Mouse (Mus musculus): ENCODE measurements around the gene D930007J09Rik. TPM values are rescaled to one million over a fixed set of nuclear protein-coding genes. Genes with fewer than 3 reads are reported as not detected.

The D930007J09Rik gene
- total and polyA plus RNA-seq, 3 experiments = 14.6 TPM; not detected in 2

GRCm38 (mm10) chr13:32833237-32833636 lies 30.6 kb upstream of the D930007J09Rik start:
- no peaks in the 10 kb centered on the region for H3K27me3 ChIP-seq (replicated peaks)
- H3K9ac ChIP-seq (ENCODE audit: insufficient read depth, low read depth) = no peak overlapping the region
- peaks cover 10 to 84% of the 10 kb centered on the region in 2 experiments for H3K4me1 ChIP-seq (ENCODE audit: control insufficient read depth in 1 of 2, insufficient read depth in 2 of 2)
- TF ChIP-seq ZMIZ1 (IDR thresholded peaks at IDR 0.05; ENCODE audit: low read depth, low read length) (no peak), NRF1 (IDR thresholded peaks at IDR 0.05; ENCODE audit: low read depth, low read length) (no peak), MEF2A (IDR thresholded peaks at IDR 0.05; ENCODE audit: borderline replicate concordance, low read depth, low read length) (no peak), ZNF384 (IDR thresholded peaks at IDR 0.05; ENCODE audit: low read depth, low read length) (no peak), TBP (conservative IDR thresholded peaks at IDR 0.05; ENCODE audit: low read depth, low read length) (no peak), PAX5 (IDR thresholded peaks at IDR 0.05; ENCODE audit: low read length) (no peak), E2F4 (IDR thresholded peaks at IDR 0.05; ENCODE audit: insufficient replicate concordance, low read depth, low read length) (no peak), GABPA (IDR thresholded peaks at IDR 0.05; ENCODE audit: insufficient replicate concordance, low read depth, low read length) (no peak), MXI1 (IDR thresholded peaks at IDR 0.05; ENCODE audit: low read depth, low read length) (no peak), POLR2A (IDR thresholded peaks at IDR 0.05; ENCODE audit: low read depth, low read length) (no peak), USF2 (conservative IDR thresholded peaks at IDR 0.05; ENCODE audit: low read depth, low read length) (no peak), RAD21 (IDR thresholded peaks at IDR 0.05; ENCODE audit: low read depth, low read length) (no peak), EP300 (IDR thresholded peaks at IDR 0.05; ENCODE audit: low read length) (no peak), HCFC1 (IDR thresholded peaks at IDR 0.05; ENCODE audit: low read depth, low read length) (no peak), ELF1 (IDR thresholded peaks at IDR 0.05; ENCODE audit: low read depth, low read length) (no peak), JUND (conservative IDR thresholded peaks at IDR 0.05; ENCODE audit: low read depth, low read length) (no peak)
- H3K79me2 ChIP-seq (replicated peaks; ENCODE audit: control insufficient read depth, extremely low read depth, insufficient read depth, poor library complexity, severe bottlenecking) = no peaks in the 10 kb centered on the region
- in situ Hi-C loops (cut with MboI; ENCODE audit: low pct_ligation_motif_present, low pct_unique_long_range_greater_than_20kb, low sequenced_read_pairs) (no loop called here), dilution Hi-C loops (cut with MboI; ENCODE audit: extremely low pct_ligation_motif_present, extremely low pct_unique_long_range_greater_than_20kb, low sequenced_read_pairs) (no loop called here)
- no peak overlapping the region for H3K4me3 ChIP-seq (replicated peaks in 1 of 3; ENCODE audit: low read depth in 2 of 3, low read length in 2 of 3, poor library complexity in 1 of 3)
- no peaks in the 10 kb centered on the region for H3K36me3 ChIP-seq (replicated peaks in 1 of 2; ENCODE audit: control insufficient read depth in 1 of 2, insufficient read depth in 1 of 2, low read length in 1 of 2)
- H3K9me3 ChIP-seq (replicated peaks; ENCODE audit: low read length) = no peaks in the 10 kb centered on the region
- peak; percentile 38 for DNase-seq (ENCODE audit: extremely low read depth)
- no peak overlapping the region for H3K4me2 ChIP-seq (ENCODE audit: insufficient read depth, low read depth, poor library complexity, severe bottlenecking)
- H3K27ac ChIP-seq (ENCODE audit: insufficient read depth, low read depth) = no peak overlapping the region

- Histone ChIP-seq H3K4me3 (replicated peaks in 1 of 3; ENCODE audit: low read depth in 2 of 3, low read length in 2 of 3, poor library complexity in 1 of 3) (no peak overlapping the region), H3K79me2 (replicated peaks; ENCODE audit: control insufficient read depth, extremely low read depth, insufficient read depth, poor library complexity, severe bottlenecking) (no peaks in the 10 kb centered on the region), H3K9ac (ENCODE audit: insufficient read depth, low read depth) (no peak overlapping the region), H3K27me3 (replicated peaks) (no peaks in the 10 kb centered on the region), H3K27ac (ENCODE audit: insufficient read depth, low read depth) (no peak overlapping the region), H3K36me3 (replicated peaks in 1 of 2; ENCODE audit: control insufficient read depth in 1 of 2, insufficient read depth in 1 of 2, low read length in 1 of 2) (no peaks in the 10 kb centered on the region), H3K4me1 (ENCODE audit: control insufficient read depth in 1 of 2, insufficient read depth in 2 of 2) (peaks cover 10 to 84% of the 10 kb centered on the region in 2 experiments), H3K9me3 (replicated peaks; ENCODE audit: low read length) (no peaks in the 10 kb centered on the region), H3K4me2 (ENCODE audit: insufficient read depth, low read depth, poor library complexity, severe bottlenecking) (no peak overlapping the region)
- in situ Hi-C loops (cut with MboI; ENCODE audit: low pct_ligation_motif_present, low pct_unique_long_range_greater_than_20kb, low sequenced_read_pairs) (no loop called here), dilution Hi-C loops (cut with MboI; ENCODE audit: extremely low pct_ligation_motif_present, extremely low pct_unique_long_range_greater_than_20kb, low sequenced_read_pairs) (no loop called here)
- TF ChIP-seq MYC (IDR thresholded peaks at IDR 0.05; ENCODE audit: low read depth, low read length) = no peak
- TF ChIP-seq MAX (IDR thresholded peaks at IDR 0.05; ENCODE audit: low read length) = no peak
- no peak for TF ChIP-seq HCFC1 (IDR thresholded peaks at IDR 0.05; ENCODE audit: low read depth, low read length)
- TF ChIP-seq RAD21 (IDR thresholded peaks at IDR 0.05; ENCODE audit: low read depth, low read length) = no peak
- no peak for TF ChIP-seq CTCF (conservative IDR thresholded peaks at IDR 0.05 in 1 of 2, IDR thresholded peaks at IDR 0.05 in 1 of 2; ENCODE audit: low read depth in 2 of 2, low read length in 2 of 2)
- TF ChIP-seq SMC3 (IDR thresholded peaks at IDR 0.05; ENCODE audit: low read depth, low read length) = no peak
- TF ChIP-seq ZNF384 (IDR thresholded peaks at IDR 0.05; ENCODE audit: low read depth, low read length) = no peak
- TF ChIP-seq USF2 (conservative IDR thresholded peaks at IDR 0.05; ENCODE audit: low read depth, low read length) = no peak
- TF ChIP-seq SIN3A (IDR thresholded peaks at IDR 0.05; ENCODE audit: low read length) = no peak
- TF ChIP-seq MAFK (IDR thresholded peaks at IDR 0.05; ENCODE audit: insufficient replicate concordance, low read length) = no peak
- TF ChIP-seq EP300 (IDR thresholded peaks at IDR 0.05; ENCODE audit: low read length) = no peak
- no peak for TF ChIP-seq ETS1 (conservative IDR thresholded peaks at IDR 0.05; ENCODE audit: low read depth, low read length)
- TF ChIP-seq POLR2AphosphoS2 (IDR thresholded peaks at IDR 0.05; ENCODE audit: low read depth, low read length) = no peak
- peak; percentile 19 for DNase-seq (ENCODE audit: extremely low read depth)
Measured at GRCm38 (mm10) chr13:32832776-32833175, 30.1 kb upstream of the D930007J09Rik start.

All from CH12.LX (cell line).